Mouse (Mus musculus) hindbrain, embryonic 14.5 days (tissue): ENCODE measurements around the gene Daxx. TPM values are rescaled to one million over a fixed set of nuclear protein-coding genes. Genes with fewer than 3 reads are reported as not detected.
A peak's percentile ranks its signal among the peaks of the same experiment; 100 is the strongest.

ENCODE experiments used
- ATAC-seq: fragments of 200-750 bp; cut with Nextera tagmentation; 2 replicates; pipeline ENCODE4 v1.8.0; 2017; ENCODE audit warnings: moderate number of reproducible peaks, mild to moderate bottlenecking, moderate TSS enrichment, moderate library complexity; ENCODE audit not compliant: low FRiP score
- DNase-seq: peaks from one replicate; pipeline ENCODE4 v3.0.0-alpha.2; 2015; ENCODE audit warnings: low spot score
- H3K27ac ChIP-seq: fragments of 300-500 bp; sonication (generic); 2 replicates; pipeline ENCODE4 v1.5.1; 2014; ENCODE audit warnings: mild to moderate bottlenecking, moderate library complexity
- H3K27me3 ChIP-seq: fragments of 300-500 bp; sonication (generic); 2 replicates; pipeline ENCODE4 v1.6.1; 2014; ENCODE audit warnings: mild to moderate bottlenecking, low read length, mixed read lengths; ENCODE audit not compliant: control insufficient read depth, insufficient read depth
- H3K36me3 ChIP-seq: fragments of 300-500 bp; sonication (generic); replicated peaks from 2 replicates; pipeline ENCODE4 v1.6.1; 2014; ENCODE audit not compliant: control insufficient read depth, insufficient read depth
- H3K4me1 ChIP-seq: fragments of 300-500 bp; sonication (generic); replicated peaks from 2 replicates; pipeline ENCODE4 v1.6.1; 2014; ENCODE audit warnings: antibody characterized with exemption, low read length, mixed read lengths; ENCODE audit not compliant: control insufficient read depth, insufficient read depth
- H3K4me2 ChIP-seq: fragments of 300-500 bp; sonication (generic); replicated peaks from 2 replicates; pipeline ENCODE4 v1.6.1; 2014; ENCODE audit warnings: mild to moderate bottlenecking, moderate library complexity
- H3K4me3 ChIP-seq: fragments of 300-500 bp; sonication (generic); replicated peaks from 2 replicates; pipeline ENCODE4 v1.5.1; 2014; ENCODE audit warnings: mild to moderate bottlenecking, low read length
- H3K9ac ChIP-seq: fragments of 300-500 bp; sonication (generic); 2 replicates; pipeline ENCODE4 v1.6.1; 2014
- H3K9me3 ChIP-seq: fragments of 300-500 bp; sonication (generic); 2 replicates; pipeline ENCODE4 v1.6.1; 2016; ENCODE audit warnings: low read length; ENCODE audit not compliant: control insufficient read depth
- WGBS: fragments of 180-500 bp; shearing (Covaris S2); extraction: QIAGEN DNeasy Blood & Tissue Kit; methylation state at CpG from one replicate; pipeline ENCODE4 v1.1.7; 2014; 5-methylcytosine and 5-hydroxymethylcytosine counted together
- polyA plus RNA-seq: library from polyadenylated mRNA; unstranded; fragments of >200 nt; fragmentation: Nextera tagmentation; extraction: Ambion mirVana; gene quantifications from 2 replicates; pipeline ENCODE4 v1.2.1, GENCODE M21; 2014

Gene Daxx
- polyA plus RNA-seq, 1 experiment from 2014 or later: 39.2 TPM

GRCm38 (mm10) chr17:33917656-33918292, 8.6 kb downstream of the Daxx start:
- H3K4me2 ChIP-seq: peak overlapping the region; percentile 74; the same call in 1 of the 2 replicates
- no peaks in the 10 kb centered on the region for H3K9me3 ChIP-seq
- ATAC-seq (no peak), DNase-seq (no peak)
- peaks cover 23% of the 10 kb centered on the region for H3K4me1 ChIP-seq
- no peak overlapping the region for H3K9ac ChIP-seq
- H3K36me3 ChIP-seq: peaks cover 21% of the 10 kb centered on the region
- H3K4me3 ChIP-seq: no peak overlapping the region
- no peak overlapping the region for H3K27ac ChIP-seq
- H3K27me3 ChIP-seq: no peaks in the 10 kb centered on the region; the same call in 1 of the 2 replicates
- 84% methylated on average over 18 of the region's 18 CpGs for WGBS

- no peak overlapping the region for H3K27ac ChIP-seq
- whole genome bisulfite sequencing: 60% methylated on average over 37 of the region's 37 CpGs
- no peaks in the 10 kb centered on the region for H3K9me3 ChIP-seq
- peaks cover 15% of the 10 kb centered on the region for H3K36me3 ChIP-seq
- peaks cover 23% of the 10 kb centered on the region for H3K4me1 ChIP-seq
- DNase-seq: no peak
- H3K27me3 ChIP-seq: no peaks in the 10 kb centered on the region; the same call in 1 of the 2 replicates
- ATAC-seq: no peak
- H3K9ac ChIP-seq: 0 out of 2 replicates have a peak overlapping the region, but pooled peaks have one; percentile 52
- peak overlapping the region; percentile 74 for H3K4me2 ChIP-seq
- H3K4me3 ChIP-seq: peak overlapping the region; percentile 34; the same call in 1 of the 2 replicates
Measured at GRCm38 (mm10) chr17:33918293-33919203, 9.3 kb downstream of the Daxx start.

GRCm38 (mm10) chr17:33919351-33920281, 10.4 kb downstream of the Daxx start:
- no peak for ATAC-seq
- no peaks in the 10 kb centered on the region; the same call in 1 of the 2 replicates for H3K27me3 ChIP-seq
- WGBS: 1% methylated on average over 52 of the region's 52 CpGs

GRCm38 (mm10) chr17:33920282-33921097, 11.3 kb downstream of the Daxx start:
- WGBS: 1% methylated on average over 36 of the region's 36 CpGs
- Histone ChIP-seq H3K9me3 (no peaks in the 10 kb centered on the region), H3K4me2 (peak overlapping the region; percentile 74), H3K4me1 (peaks cover 23% of the 10 kb centered on the region), H3K36me3 (peaks cover 7% of the 10 kb centered on the region; the same call in 1 of the 2 replicates), H3K9ac (peak overlapping the region; percentile 52), H3K27me3 (no peaks in the 10 kb centered on the region; the same call in 1 of the 2 replicates), H3K4me3 (peak overlapping the region; percentile 34), H3K27ac (peak overlapping the region; percentile 66)
- ATAC-seq (peak; percentile 12; the same call in 1 of the 2 replicates), DNase-seq (peak; percentile 81)

More at GRCm38 (mm10) chr17:33919351-33920281, 10.4 kb downstream of the Daxx start:
- Histone ChIP-seq H3K4me1 (peaks cover 23% of the 10 kb centered on the region), H3K27ac (peak overlapping the region; percentile 66), H3K9ac (peak overlapping the region; percentile 52), H3K36me3 (peaks cover 4% of the 10 kb centered on the region), H3K9me3 (no peaks in the 10 kb centered on the region), H3K4me3 (peak overlapping the region; percentile 34), H3K4me2 (peak overlapping the region; percentile 74)
- DNase-seq: no peak

GRCm38 (mm10) chr17:33921361-33921760, 12.1 kb downstream of the Daxx start:
- Histone ChIP-seq H3K4me1 (peaks cover 23% of the 10 kb centered on the region), H3K27ac (no peak overlapping the region), H3K4me2 (no peak overlapping the region), H3K27me3 (no peaks in the 10 kb centered on the region; the same call in 1 of the 2 replicates), H3K36me3 (peaks cover 7% of the 10 kb centered on the region; the same call in 1 of the 2 replicates), H3K9me3 (no peaks in the 10 kb centered on the region), H3K4me3 (no peak overlapping the region), H3K9ac (no peak overlapping the region; the same call in 1 of the 2 replicates)
- 92% methylated on average over 7 of the region's 7 CpGs for WGBS
- ATAC-seq (no peak), DNase-seq (no peak)

GRCm38 (mm10) chr17:33924577-33925283, 15.5 kb downstream of the Daxx start:
- H3K27me3 ChIP-seq: no peaks in the 10 kb centered on the region
- WGBS: 79% methylated on average over 10 of the region's 10 CpGs
- H3K4me2 ChIP-seq: no peak overlapping the region
- ATAC-seq (no peak), DNase-seq (no peak)
- H3K9ac ChIP-seq: no peak overlapping the region
- H3K4me1 ChIP-seq: peaks cover 19% of the 10 kb centered on the region; the same call in 1 of the 2 replicates
- no peaks in the 10 kb centered on the region for H3K9me3 ChIP-seq
- H3K27ac ChIP-seq: no peak overlapping the region
- no peak overlapping the region for H3K4me3 ChIP-seq
- H3K36me3 ChIP-seq: peaks cover 13% of the 10 kb centered on the region

- WGBS: 80% methylated on average over 21 of the region's 21 CpGs
- Histone ChIP-seq H3K4me1 (peaks cover 12% of the 10 kb centered on the region), H3K36me3 (peaks cover 13% of the 10 kb centered on the region)
Measured at GRCm38 (mm10) chr17:33925406-33926116, 16.3 kb downstream of the Daxx start.

More at GRCm38 (mm10) chr17:33925406-33926116, 16.3 kb downstream of the Daxx start:
- Histone ChIP-seq H3K27ac (no peak overlapping the region), H3K27me3 (no peaks in the 10 kb centered on the region), H3K9ac (no peak overlapping the region), H3K4me3 (no peak overlapping the region), H3K4me2 (no peak overlapping the region), H3K9me3 (no peaks in the 10 kb centered on the region)
- no peak for DNase-seq
- no peak for ATAC-seq
